Mouse (Mus musculus) subcutaneous adipose tissue, adult 2 months (tissue): ENCODE results near the gene Samd15. TPM values are rescaled to one million over a fixed set of nuclear protein-coding genes. Genes with fewer than 3 reads are reported as not detected.

ENCODE experiments used
- polyA plus RNA-seq: library from polyadenylated mRNA; depleted of rRNA; stranded (reverse); fragments of >200 nt; gene quantifications from 2 replicates; pipeline ENCODE4 v1.2.3, GENCODE M21; 2012; ENCODE audit warnings: low replicate concordance; rRNA removed

Samd15 gene
- 0.29 TPM in 1 of 2 replicates, not detected in the other for polyA plus RNA-seq

DNA sequence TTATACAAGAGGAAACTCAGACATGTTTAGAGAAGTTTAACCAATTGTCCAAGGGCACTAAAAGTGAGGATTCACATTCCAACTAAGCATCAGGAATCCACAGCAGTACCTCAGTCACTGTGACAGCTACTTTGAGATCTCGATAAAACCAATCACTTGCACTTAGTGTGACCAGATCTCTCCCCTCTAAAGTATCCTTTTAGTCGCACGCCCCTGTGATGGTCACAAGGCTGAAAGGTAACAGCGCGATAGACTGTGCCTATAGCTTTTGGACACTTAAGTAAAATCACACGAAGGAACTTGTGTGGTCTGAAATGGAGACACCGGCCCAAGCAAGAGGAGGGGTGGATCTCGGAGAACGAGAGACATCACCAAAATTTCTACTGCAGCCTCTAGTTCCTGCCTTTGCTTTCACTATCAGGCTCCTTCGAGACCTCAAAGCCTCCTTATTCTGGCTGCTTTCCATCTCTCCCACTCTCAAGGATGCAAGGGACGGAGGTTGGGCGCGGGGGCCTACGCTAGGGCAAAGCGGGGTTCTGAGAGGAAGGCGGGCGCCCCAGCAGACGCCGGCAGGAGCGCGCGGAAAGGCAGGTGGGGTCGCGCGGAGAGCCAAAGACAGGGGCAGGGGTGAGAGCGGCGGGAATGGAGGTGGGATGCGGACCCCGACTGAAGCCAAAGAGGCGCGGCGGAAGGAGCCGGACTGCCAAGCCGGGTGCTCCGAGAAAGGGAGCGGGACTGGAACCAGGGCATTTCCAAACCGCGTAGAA, at the start of gene Samd15:
TSS of gene Samd15 (plus strand) at position 518 of the 767 bp plus-strand sequence.

DNA sequence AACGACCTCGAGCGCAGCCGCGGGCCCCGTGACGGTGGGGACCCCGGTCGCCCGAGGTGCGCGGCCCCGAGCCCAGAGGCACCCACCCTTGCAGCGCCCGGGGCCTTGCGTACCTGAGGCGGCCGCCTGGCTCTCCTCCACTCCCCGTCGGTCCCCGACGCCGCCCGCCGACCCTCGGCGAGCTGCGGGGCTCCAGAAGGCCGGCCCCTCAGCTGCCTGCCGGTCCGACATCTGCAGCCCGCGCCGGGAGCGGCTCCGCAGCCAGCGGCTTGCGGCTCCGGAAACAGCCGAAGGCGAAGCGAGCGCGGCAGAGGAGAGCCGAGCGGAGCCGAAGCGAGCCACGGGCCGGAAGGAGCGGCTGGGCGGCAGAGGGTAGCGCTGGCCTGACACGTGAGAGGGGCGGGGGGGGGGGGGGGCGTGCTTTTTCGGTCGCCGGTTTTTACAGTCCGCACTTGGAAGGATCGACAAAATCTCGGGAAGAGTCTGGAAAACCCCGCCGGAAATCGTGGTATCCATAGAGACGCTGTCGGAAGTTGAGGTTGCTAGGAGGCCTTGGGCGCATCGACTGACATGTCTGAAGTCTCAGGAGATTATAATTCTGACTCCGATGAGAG, 557 bp downstream of the Samd15 start, which contains the start of gene Tmed8:
TSS of gene Tmed8 (minus strand) at position 482 of the 614 bp plus-strand sequence.

DNA sequence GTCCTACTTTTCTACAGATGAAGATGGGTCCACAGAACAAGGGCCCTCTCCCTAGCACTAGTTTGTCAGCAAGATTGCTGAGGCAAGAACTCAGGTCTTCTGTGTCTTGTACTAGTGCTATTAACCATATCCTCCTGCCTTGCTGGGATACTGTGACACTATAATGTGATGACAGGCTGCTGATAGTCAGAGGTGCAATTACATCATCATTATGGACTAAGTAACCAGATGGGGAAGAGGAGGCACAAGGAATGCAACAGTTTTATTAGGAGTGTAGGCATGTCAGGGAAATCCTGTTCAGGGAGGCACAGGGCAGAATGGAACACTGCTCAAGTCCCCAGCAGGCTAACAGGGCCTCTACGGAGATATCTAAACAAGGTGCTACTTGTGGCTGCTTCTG, 39.1 kb downstream of the Samd15 start, which contains the start of gene Noxred1:
TSS of gene Noxred1 (minus strand) at position 101 of the 400 bp plus-strand sequence.

Other genes with a start within 250 kb of the Samd15 start
- gene Zdhhc22, start 209.3 kb upstream of the Samd15 start, polyA plus RNA-seq, result not detected in 2 replicates
- gene Tmem63c, start 178.4 kb upstream of the Samd15 start, polyA plus RNA-seq, result 0.07 and 0.12 TPM in 2 replicates
- 1.1 and 3.7 TPM in 2 replicates for gene Ngb, start 97.2 kb upstream of the Samd15 start, polyA plus RNA-seq
- gene Gstz1, start 52.6 kb upstream of the Samd15 start, polyA plus RNA-seq, result 541 and 1,541 TPM in 2 replicates
- 15.0 and 26.0 TPM in 2 replicates for gene Pomt2, start 51.8 kb upstream of the Samd15 start, polyA plus RNA-seq
- gene Tmed8, start 731 bp downstream of the Samd15 start, polyA plus RNA-seq, result 6.5 and 9.4 TPM in 2 replicates
- 0.83 and 0.87 TPM in 2 replicates for gene Noxred1, start 39.0 kb downstream of the Samd15 start, polyA plus RNA-seq
- gene Vipas39, start 66.5 kb downstream of the Samd15 start, polyA plus RNA-seq, result 35.5 and 40.0 TPM in 2 replicates
- 57.3 and 77.4 TPM in 2 replicates for gene Ahsa1, start 66.8 kb downstream of the Samd15 start, polyA plus RNA-seq
- gene Ism2, start 100.0 kb downstream of the Samd15 start, polyA plus RNA-seq, result 0.30 and 7.4 TPM in 2 replicates
- 13.5 and 16.8 TPM in 2 replicates for gene Sptlc2, start 188.6 kb downstream of the Samd15 start, polyA plus RNA-seq
- gene Slirp, start 244.2 kb downstream of the Samd15 start, polyA plus RNA-seq, result 20.2 and 21.2 TPM in 2 replicates
- 10.2 and 22.3 TPM in 2 replicates for gene Alkbh1, start 244.3 kb downstream of the Samd15 start, polyA plus RNA-seq